Mouse (Mus musculus): ENCODE measurements around the gene Akr1c19. TPM values are rescaled to one million over a fixed set of nuclear protein-coding genes. Genes with fewer than 3 reads are reported as not detected.
"Not testable (repeated sequence)": the region's sequence is repeated elsewhere in the genome, so short reads cannot be mapped to it uniquely, and the experiment has no call there.

Gene Akr1c19
- polyA plus RNA-seq (2015; fragmentation: Nextera tagmentation; extraction: Ambion mirVana), result 0.48 TPM in 1 of 2 replicates, not detected in the other

GRCm38 (mm10) chr13:4228441-4228840, at the start of gene Akr1c19:
TSS of gene Akr1c19 (plus strand) at chr13:4228700.
- Histone ChIP-seq H3K4me1 (no peaks in the 10 kb centered on the region), H3K9me3 (no peaks in the 10 kb centered on the region), H3K27me3 (no peaks in the 10 kb centered on the region), H3K36me3 (no peaks in the 10 kb centered on the region), H3K4me2 (no peak within 1 kb of the TSS), H3K27ac (no peak within 1 kb of the TSS), H3K4me3 (no peak within 1 kb of the TSS), H3K9ac (no peak within 1 kb of the TSS)
- WGBS, result 71% methylated on average over 1 of the region's 1 CpGs
- ATAC-seq (ENCODE audit: insufficient number of reproducible peaks, insufficient read depth, low FRiP score, low TSS enrichment, low read depth), result no peak

GRCm38 (mm10) chr13:4181321-4181720, 47.2 kb upstream of the Akr1c19 start:
- not testable (repeated sequence) for H3K27me3 ChIP-seq; H3K4me1 ChIP-seq; H3K27ac ChIP-seq; H3K9me3 ChIP-seq; H3K36me3 ChIP-seq; H3K4me2 ChIP-seq; H3K9ac ChIP-seq; H3K4me3 ChIP-seq; ATAC-seq (ENCODE audit: insufficient number of reproducible peaks, insufficient read depth, low FRiP score, low TSS enrichment, low read depth)
- 91% methylated on average over 4 of the region's 4 CpGs for WGBS

GRCm38 (mm10) chr13:4183116-4183515, 45.4 kb upstream of the Akr1c19 start:
- no peaks in the 10 kb centered on the region for H3K36me3 ChIP-seq
- 59% methylated on average over 9 of the region's 9 CpGs for WGBS
- H3K27ac ChIP-seq, result no peak overlapping the region
- no peak overlapping the region for H3K4me2 ChIP-seq
- H3K9me3 ChIP-seq, result peaks cover 4% of the 10 kb centered on the region; the same call in 1 of the 2 replicates
- no peak overlapping the region for H3K4me3 ChIP-seq
- no peaks in the 10 kb centered on the region for H3K27me3 ChIP-seq
- H3K9ac ChIP-seq, result no peak overlapping the region
- H3K4me1 ChIP-seq, result no peaks in the 10 kb centered on the region
- ATAC-seq (ENCODE audit: insufficient number of reproducible peaks, insufficient read depth, low FRiP score, low TSS enrichment, low read depth), result no peak

- WGBS, result 73% methylated on average over 7 of the region's 7 CpGs
- not testable (repeated sequence) for H3K9ac ChIP-seq; H3K27me3 ChIP-seq; H3K9me3 ChIP-seq; H3K4me1 ChIP-seq; H3K36me3 ChIP-seq; ATAC-seq (ENCODE audit: insufficient number of reproducible peaks, insufficient read depth, low FRiP score, low TSS enrichment, low read depth); H3K27ac ChIP-seq; H3K4me2 ChIP-seq; H3K4me3 ChIP-seq
These were observed 41.7 kb upstream of the Akr1c19 start for GRCm38 (mm10) chr13:4186641-4187411.

GRCm38 (mm10) chr13:4188174-4188573, 40.3 kb upstream of the Akr1c19 start:
- Histone ChIP-seq H3K27ac (no peak overlapping the region), H3K9ac (no peak overlapping the region), H3K4me3 (no peak overlapping the region), H3K9me3 (no peaks in the 10 kb centered on the region), H3K4me2 (no peak overlapping the region), H3K4me1 (no peaks in the 10 kb centered on the region), H3K27me3 (no peaks in the 10 kb centered on the region), H3K36me3 (no peaks in the 10 kb centered on the region)
- WGBS, result 80% methylated on average over 2 of the region's 2 CpGs
- no peak for ATAC-seq (ENCODE audit: insufficient number of reproducible peaks, insufficient read depth, low FRiP score, low TSS enrichment, low read depth)

GRCm38 (mm10) chr13:4190904-4191303, 37.6 kb upstream of the Akr1c19 start, which contains the start of gene Akr1c13:
TSS of gene Akr1c13 (plus strand) at chr13:4191150.
- Histone ChIP-seq H3K4me3 (no peak within 1 kb of the TSS), H3K9ac (no peak within 1 kb of the TSS), H3K4me2 (no peak within 1 kb of the TSS), H3K36me3 (no peaks in the 10 kb centered on the region), H3K27me3 (no peaks in the 10 kb centered on the region), H3K4me1 (no peaks in the 10 kb centered on the region), H3K9me3 (no peaks in the 10 kb centered on the region), H3K27ac (no peak within 1 kb of the TSS)
- ATAC-seq (ENCODE audit: insufficient number of reproducible peaks, insufficient read depth, low FRiP score, low TSS enrichment, low read depth), result no peak
- WGBS, result 48% methylated on average over 3 of the region's 3 CpGs

GRCm38 (mm10) chr13:4192511-4192910, 36.0 kb upstream of the Akr1c19 start:
- Histone ChIP-seq H3K27ac (no peak overlapping the region), H3K27me3 (no peaks in the 10 kb centered on the region), H3K9me3 (no peaks in the 10 kb centered on the region), H3K4me2 (no peak overlapping the region), H3K9ac (no peak overlapping the region), H3K4me1 (no peaks in the 10 kb centered on the region), H3K36me3 (no peaks in the 10 kb centered on the region), H3K4me3 (no peak overlapping the region)
- 79% methylated on average over 3 of the region's 3 CpGs for WGBS
- no peak for ATAC-seq (ENCODE audit: insufficient number of reproducible peaks, insufficient read depth, low FRiP score, low TSS enrichment, low read depth)

- Histone ChIP-seq H3K36me3 (no peaks in the 10 kb centered on the region), H3K9ac (no peak overlapping the region), H3K9me3 (no peaks in the 10 kb centered on the region), H3K4me1 (no peaks in the 10 kb centered on the region), H3K27me3 (no peaks in the 10 kb centered on the region), H3K27ac (no peak overlapping the region), H3K4me3 (no peak overlapping the region), H3K4me2 (no peak overlapping the region)
- ATAC-seq (ENCODE audit: insufficient number of reproducible peaks, insufficient read depth, low FRiP score, low TSS enrichment, low read depth), result no peak
- WGBS, result 31% methylated on average over 1 of the region's 1 CpGs
These were observed 22.2 kb upstream of the Akr1c19 start for GRCm38 (mm10) chr13:4206147-4206903.

- Histone ChIP-seq H3K4me3 (no peak overlapping the region), H3K9me3 (no peaks in the 10 kb centered on the region), H3K36me3 (no peaks in the 10 kb centered on the region), H3K27me3 (no peaks in the 10 kb centered on the region), H3K9ac (no peak overlapping the region), H3K4me2 (no peak overlapping the region), H3K4me1 (no peaks in the 10 kb centered on the region), H3K27ac (no peak overlapping the region)
- WGBS, result 65% methylated on average over 19 of the region's 20 CpGs
- ATAC-seq (ENCODE audit: insufficient number of reproducible peaks, insufficient read depth, low FRiP score, low TSS enrichment, low read depth), result no peak
These were observed 16.8 kb upstream of the Akr1c19 start for GRCm38 (mm10) chr13:4211560-4212299.

- ATAC-seq (ENCODE audit: insufficient number of reproducible peaks, insufficient read depth, low FRiP score, low TSS enrichment, low read depth), result no peak
- Histone ChIP-seq H3K36me3 (no peaks in the 10 kb centered on the region), H3K27ac (no peak overlapping the region), H3K9ac (no peak overlapping the region), H3K9me3 (no peaks in the 10 kb centered on the region), H3K4me1 (no peaks in the 10 kb centered on the region), H3K4me2 (no peak overlapping the region), H3K4me3 (no peak overlapping the region), H3K27me3 (no peaks in the 10 kb centered on the region)
- 60% methylated on average over 3 of the region's 3 CpGs for WGBS
These were observed 16.2 kb upstream of the Akr1c19 start for GRCm38 (mm10) chr13:4212309-4212708.

- not testable (repeated sequence) for ATAC-seq (ENCODE audit: insufficient number of reproducible peaks, insufficient read depth, low FRiP score, low TSS enrichment, low read depth)
These were observed 13.0 kb upstream of the Akr1c19 start for GRCm38 (mm10) chr13:4215496-4215895.

More at GRCm38 (mm10) chr13:4215496-4215895, 13.0 kb upstream of the Akr1c19 start:
- H3K9ac ChIP-seq, H3K36me3 ChIP-seq, H3K27me3 ChIP-seq, H3K9me3 ChIP-seq, H3K4me3 ChIP-seq, H3K4me2 ChIP-seq, H3K4me1 ChIP-seq, H3K27ac ChIP-seq: not testable (repeated sequence)
- 74% methylated on average over 1 of the region's 1 CpGs for WGBS

Data from embryonic facial prominence, embryonic 13.5 days (tissue).